25 mouse cellular contexts compared by ENCODE assay signal in the genomic region with DNA sequence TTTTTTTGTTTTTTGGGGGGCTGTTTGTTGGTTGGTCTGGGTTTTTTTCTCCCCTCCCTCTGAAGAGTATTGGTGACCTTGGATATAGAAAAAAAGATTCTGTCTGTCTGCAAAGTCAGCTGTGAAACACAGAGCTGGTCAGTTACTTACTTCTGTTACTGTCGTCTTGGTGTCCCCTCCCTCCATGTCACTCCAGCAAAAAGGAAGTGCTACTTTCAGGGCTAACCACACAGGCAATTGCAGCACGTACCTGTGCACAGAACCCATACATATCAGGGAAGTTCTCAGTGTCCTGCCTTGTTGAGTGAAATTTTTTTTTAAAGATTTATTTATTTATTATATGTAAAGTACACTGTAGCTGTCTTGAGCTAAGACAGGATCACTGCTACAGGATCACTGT. TPM values are rescaled to one million over a fixed set of nuclear protein-coding genes. Genes with fewer than 3 reads are reported as not detected.
DNase-seq lines count a peak whose midpoint lies in the region; ATAC-seq and TF ChIP-seq lines count a peak whose summit lies in the region.
"Had no signal": no experiment of that assay in that cellular context is flagged by ENCODE, and none has a peak within 500 bp of the region (broad histone marks: within the 10 kb centered on the region; RNA-seq: fewer than 3 reads in every experiment).

No protein-coding gene starts in this region.

- DNase-seq in layer of hippocampus, adult 2 months (ENCODE audit: low spot score in 2 of 2): no peak
- DNase-seq in layer of hippocampus, adult 11-12 months (ENCODE audit: low spot score): no peak
- DNase-seq in testis, postnatal 10 days (ENCODE audit: low spot score): no peak
- DNase-seq in gastrocnemius, postnatal 25 days: no peak
- DNase-seq in frontal cortex, postnatal 25 days (ENCODE audit: low spot score in 2 of 2): no peak
- DNase-seq: adrenal gland, adult 8-10 months; cerebellum, adult 9-11 months; gastrocnemius, postnatal 10 days; heart, postnatal 36 days; kidney, adult 18-20 months; lung, adult 18-20 months; right cerebral cortex, adult 18-20 months; right cerebral cortex, postnatal 4 days; thymus, postnatal 4 days had no signal

- H3K27me3 ChIP-seq in testis, adult 2 months (ENCODE audit: control insufficient read depth, insufficient read depth, low read length): no peaks in the 10 kb centered on the region
- H3K27me3 ChIP-seq: forebrain, embryonic 15.5 days; heart, embryonic 15.5 days had no signal

- peak overlapping the region; percentile 78 for H3K27ac ChIP-seq in layer of hippocampus, adult 2 months
- H3K27ac ChIP-seq in testis, adult 2 months (ENCODE audit: control insufficient read depth, insufficient read depth, low read depth, low read length): no peak overlapping the region; the same call in 1 of the 2 replicates
- H3K27ac ChIP-seq: embryonic facial prominence, embryonic 10.5 days; forebrain, embryonic 15.5 days; heart, embryonic 15.5 days; hindbrain, embryonic 14.5 days; kidney, postnatal 0 days; midbrain, embryonic 10.5 days had no signal

- H3K4me1 ChIP-seq in testis, adult 2 months (ENCODE audit: control insufficient read depth, insufficient read depth, low read length): no peaks in the 10 kb centered on the region
- H3K4me1 ChIP-seq: embryonic facial prominence, embryonic 10.5 days; forebrain, embryonic 15.5 days; heart, embryonic 15.5 days; midbrain, embryonic 10.5 days had no signal

- no peak for TF ChIP-seq POLR2A in testis, adult 2 months (IDR thresholded peaks at IDR 0.05; ENCODE audit: control insufficient read depth, low read depth, low read length)

- H3K4me3 ChIP-seq in layer of hippocampus, adult 2 months: no peak overlapping the region
- H3K4me3 ChIP-seq in testis, adult 2 months (ENCODE audit: control insufficient read depth, low read depth, low read length): peak overlapping the region; percentile 66; the same call in 1 of the 2 replicates
- H3K4me3 ChIP-seq: embryonic facial prominence, embryonic 10.5 days; forebrain, embryonic 15.5 days; heart, embryonic 15.5 days; midbrain, embryonic 10.5 days had no signal

- peak; percentile 88 for ATAC-seq in megakaryocyte progenitor cell, adult 5-6 weeks (replicated peaks; ENCODE audit: poor library complexity)
- ATAC-seq: activated CD4-positive, CD25-positive, alpha-beta regulatory T cell, adult 4 months; forebrain, embryonic 15.5 days; inflammation-experienced regulatory T-cells, adult 6 months; midbrain, embryonic 16.5 days had no signal

- peaks cover 6% of the 10 kb centered on the region for H3K36me3 ChIP-seq in testis, adult 2 months (ENCODE audit: control insufficient read depth, insufficient read depth, low read length)

- no peak for TF ChIP-seq CTCF in layer of hippocampus, adult 2 months (conservative IDR thresholded peaks at IDR 0.05)
- no peak for TF ChIP-seq CTCF in testis, adult 2 months (IDR thresholded peaks at IDR 0.05; ENCODE audit: control insufficient read depth, insufficient read depth, insufficient replicate concordance, low read depth, low read length)

RNA-seq across cellular contexts. Expression of gene Nadk, which starts 11.7 kb away (rescaled TPM):
- total RNA-seq in layer of hippocampus, adult 2 months (2021): 10 to 100 TPM; 61.2 to 63.5 TPM
- polyA plus RNA-seq in testis, adult 2 months (2012; rRNA removed): 43.1 and 48.9 TPM in 2 replicates
- total RNA-seq in megakaryocyte progenitor cell, adult 5-6 weeks (2015): 78.5 and 79.7 TPM in 2 replicates
- total RNA-seq in megakaryocyte progenitor cell, adult 5-6 weeks (2017): 71.3 and 72.4 TPM in 2 replicates
- total RNA-seq in gastrocnemius, postnatal 25 days (2021): 10 to 100 TPM; 17.3 to 19.2 TPM

RNA-seq across cellular contexts. Expression of gene Slc35e2, which starts 50.8 kb away (rescaled TPM):
- 10 to 100 TPM; 39.7 to 40.3 TPM for total RNA-seq in layer of hippocampus, adult 2 months (2021)
- 3.2 and 3.5 TPM in 2 replicates for polyA plus RNA-seq in testis, adult 2 months (2012; rRNA removed)
- total RNA-seq in megakaryocyte progenitor cell, adult 5-6 weeks (2015): 16.8 and 20.2 TPM in 2 replicates
- total RNA-seq in megakaryocyte progenitor cell, adult 5-6 weeks (2017): 8.9 and 11.0 TPM in 2 replicates
- total RNA-seq in gastrocnemius, postnatal 25 days (2021): 1 to 10 TPM; 3.7 TPM

RNA-seq across cellular contexts. Expression of gene Gnb1, which starts 59.3 kb away (rescaled TPM):
- 100 to 1,000 TPM; 718 to 729 TPM for total RNA-seq in layer of hippocampus, adult 2 months (2021)
- 356 and 422 TPM in 2 replicates for polyA plus RNA-seq in testis, adult 2 months (2012; rRNA removed)
- 230 and 233 TPM in 2 replicates for total RNA-seq in megakaryocyte progenitor cell, adult 5-6 weeks (2015)
- total RNA-seq in megakaryocyte progenitor cell, adult 5-6 weeks (2017): 165 and 170 TPM in 2 replicates
- total RNA-seq in gastrocnemius, postnatal 25 days (2021): 10 to 100 TPM; 59.1 to 72.0 TPM
